Mouse (Mus musculus) heart, adult 2 months (tissue): ENCODE results near the gene Spocd1.

Source experiments
- CTCF ChIP-seq: fragments of 200-600 bp; IDR thresholded peaks from 2 replicates; pipeline ENCODE4 v1.8.1; 2022; ENCODE audit warnings: antibody characterized with exemption, mild to moderate bottlenecking, moderate library complexity
- POLR2A ChIP-seq: fragments of 200-500 bp; IDR thresholded peaks from 2 replicates; pipeline ENCODE4 v1.6.1; 2011; ENCODE audit warnings: mild to moderate bottlenecking, low read depth, low read length, control low read depth; ENCODE audit not compliant: insufficient read depth

GRCm38 (mm10) chr4:129951359-129951821 lies 22.3 kb downstream of the Spocd1 start:
- TF ChIP-seq POLR2A (no peak), CTCF (no peak)
